Mouse (Mus musculus) cortical plate, adult 2 months (tissue): ENCODE data around the gene Nrxn3. TPM values are rescaled to one million over a fixed set of nuclear protein-coding genes. Genes with fewer than 3 reads are reported as not detected.

Experiments
- H3K27ac ChIP-seq: fragments of 200-500 bp; 2 replicates; pipeline ENCODE4 v1.5.1; 2012; ENCODE audit warnings: low read length, control low read depth, inconsistent platforms; ENCODE audit not compliant: insufficient read depth
- H3K4me1 ChIP-seq: fragments of 200-500 bp; 2 replicates; pipeline ENCODE4 v1.6.1; 2011; ENCODE audit warnings: low read length; ENCODE audit not compliant: control insufficient read depth, insufficient read depth
- H3K4me3 ChIP-seq: fragments of 200-500 bp; 2 replicates; pipeline ENCODE4 v1.5.1; 2011; ENCODE audit warnings: mild to moderate bottlenecking, low read length, control low read depth; ENCODE audit not compliant: insufficient read depth
- CTCF ChIP-seq: fragments of 200-500 bp; IDR thresholded peaks from 2 replicates; pipeline ENCODE4 v1.5.1; 2011; ENCODE audit warnings: mild to moderate bottlenecking, control low read depth, low read length; ENCODE audit not compliant: insufficient read depth; ENCODE audit errors: extremely low read depth
- POLR2A ChIP-seq: fragments of 200-500 bp; IDR thresholded peaks from 2 replicates; pipeline ENCODE4 v1.6.1; 2011; ENCODE audit warnings: mild to moderate bottlenecking, low read length, control low read depth; ENCODE audit not compliant: insufficient read depth; ENCODE audit errors: extremely low read depth
- polyA plus RNA-seq: library from polyadenylated mRNA; depleted of rRNA; stranded (reverse); fragments of >200 nt; gene quantifications from 2 replicates; pipeline ENCODE4 v1.2.3, GENCODE M21; 2012

The Nrxn3 gene
- polyA plus RNA-seq, 1 experiment: 70.2 TPM

DNA sequence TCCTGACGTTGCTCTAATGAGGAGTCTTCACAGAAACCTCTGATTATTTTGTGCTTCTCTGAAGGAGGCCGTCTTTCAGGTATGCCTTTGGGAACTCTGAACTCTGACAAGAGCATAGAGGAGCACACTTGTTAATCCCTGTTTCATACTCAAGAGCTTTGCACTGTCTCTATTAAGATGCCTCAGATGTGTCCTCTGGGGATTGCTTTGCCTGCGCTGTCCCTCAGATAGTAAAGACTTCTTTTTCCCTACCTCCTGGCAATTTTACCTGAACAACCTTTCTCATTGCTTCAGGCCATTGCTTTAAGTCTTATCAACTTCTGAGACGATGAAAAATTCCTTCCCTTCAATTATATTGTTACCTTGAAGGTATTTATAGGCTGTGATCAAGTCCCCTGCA, 1272.7 kb downstream of the Nrxn3 start:
- Histone ChIP-seq H3K4me3 (no peak overlapping the region), H3K27ac (no peak overlapping the region), H3K4me1 (no peaks in the 10 kb centered on the region)
- TF ChIP-seq POLR2A: no peak
- TF ChIP-seq CTCF: no peak

DNA sequence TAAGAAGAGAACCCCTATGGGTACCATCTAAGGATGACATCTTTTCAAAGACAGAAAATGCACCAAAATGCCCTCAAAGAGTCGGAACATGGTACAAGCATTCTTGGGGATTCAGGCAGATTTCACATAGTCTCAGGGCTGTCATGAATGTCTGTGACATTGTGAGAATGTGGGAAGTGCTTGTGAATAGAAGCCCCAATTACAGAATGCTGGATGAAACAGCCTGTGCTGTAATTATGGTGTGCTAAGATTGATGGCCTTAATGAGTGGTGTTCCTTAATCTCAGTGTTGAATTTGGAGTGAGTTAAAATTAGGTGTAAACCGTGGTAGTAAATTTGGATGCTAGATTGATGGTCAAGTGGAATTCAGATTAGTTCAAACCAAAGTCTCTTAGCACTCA, 1287.6 kb downstream of the Nrxn3 start:
- Histone ChIP-seq H3K27ac (no peak overlapping the region), H3K4me3 (no peak overlapping the region), H3K4me1 (no peaks in the 10 kb centered on the region; the same call in 1 of the 2 replicates)
- TF ChIP-seq CTCF: no peak
- no peak for TF ChIP-seq POLR2A

DNA sequence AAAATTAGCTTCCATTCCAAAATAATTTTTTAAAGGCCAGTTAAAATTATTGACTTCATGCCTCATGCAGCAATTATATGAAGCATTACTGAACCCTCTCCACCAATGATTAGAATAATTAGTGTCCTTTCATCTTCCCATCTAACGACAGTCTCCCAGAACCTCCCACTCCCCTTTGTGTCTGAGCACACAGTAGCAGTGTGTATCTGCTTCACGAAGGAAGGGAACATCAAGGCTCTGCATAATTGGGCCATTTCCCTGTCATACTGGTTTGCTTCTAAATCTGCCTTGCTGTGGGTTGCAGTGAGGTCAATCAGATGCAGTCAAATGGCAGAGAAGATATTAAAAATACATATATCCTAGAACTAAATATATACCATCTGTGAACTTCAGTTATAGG, 1291.3 kb downstream of the Nrxn3 start:
- TF ChIP-seq POLR2A (no peak), CTCF (no peak)
- Histone ChIP-seq H3K4me1 (no peaks in the 10 kb centered on the region; the same call in 1 of the 2 replicates), H3K4me3 (no peak overlapping the region), H3K27ac (no peak overlapping the region)

DNA sequence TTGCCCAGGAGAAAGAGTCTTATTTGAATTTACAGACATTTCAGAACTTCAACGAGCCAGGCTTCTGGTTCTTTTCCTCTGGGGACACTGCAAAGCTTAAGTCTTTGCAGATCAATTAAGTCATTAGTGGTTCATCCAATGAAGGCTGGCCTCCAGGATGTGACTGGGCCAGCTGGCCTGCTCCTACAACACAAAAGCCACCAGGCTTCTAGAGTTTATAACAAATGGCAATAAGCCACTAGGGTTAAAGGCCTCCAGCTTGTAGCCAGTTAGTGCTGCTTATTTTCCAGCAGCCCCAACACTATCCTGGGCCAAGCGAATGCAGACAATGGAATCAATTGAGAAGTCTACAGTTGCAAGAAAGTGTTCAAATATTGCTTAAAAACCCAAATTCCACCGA, 1304.3 kb downstream of the Nrxn3 start:
- Histone ChIP-seq H3K4me1 (no peaks in the 10 kb centered on the region), H3K27ac (no peak overlapping the region), H3K4me3 (no peak overlapping the region)
- TF ChIP-seq CTCF (no peak), POLR2A (no peak)

DNA sequence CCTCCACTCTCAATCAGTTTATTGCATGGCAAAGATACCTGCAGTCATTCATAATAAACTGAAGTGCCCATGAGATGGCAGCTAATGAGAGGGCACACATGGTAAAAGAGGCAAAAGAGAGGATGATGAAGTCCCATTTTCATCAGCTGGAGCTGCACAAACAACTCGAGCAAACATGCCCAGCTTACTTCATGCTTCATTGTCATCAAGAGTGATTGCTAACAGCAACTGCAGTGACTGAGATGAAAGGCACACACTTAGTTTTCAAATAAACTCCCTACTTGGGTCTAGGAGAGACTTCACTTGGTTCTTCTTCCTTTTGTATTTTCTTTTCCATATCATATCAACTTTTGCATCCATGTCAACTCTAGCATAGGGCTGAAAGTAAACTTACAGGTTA, 1318.4 kb downstream of the Nrxn3 start:
- no peak overlapping the region for H3K27ac ChIP-seq
- TF ChIP-seq POLR2A (no peak), CTCF (no peak)
- H3K4me1 ChIP-seq: no peaks in the 10 kb centered on the region
- no peak overlapping the region for H3K4me3 ChIP-seq

DNA sequence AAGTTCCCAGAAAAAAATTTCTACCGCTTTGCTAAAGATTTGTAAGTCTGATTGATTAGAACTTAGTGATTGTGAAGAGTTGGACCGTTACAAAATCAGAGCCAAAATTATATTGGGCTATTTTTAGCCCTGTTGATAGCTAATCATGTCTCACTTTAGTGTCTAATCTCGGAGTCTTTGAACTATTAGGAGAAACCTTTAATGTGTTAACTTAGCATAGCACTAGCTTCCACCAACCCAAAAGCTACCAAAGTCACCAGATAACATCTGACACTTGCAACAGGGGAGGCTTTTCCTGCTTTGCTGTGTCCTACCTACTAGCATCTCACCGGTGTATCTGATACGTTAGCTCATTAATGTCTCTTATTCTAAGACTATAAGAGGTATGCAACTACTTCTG, 1333.6 kb downstream of the Nrxn3 start:
- no peak for TF ChIP-seq POLR2A
- TF ChIP-seq CTCF: no peak
- Histone ChIP-seq H3K27ac (no peak overlapping the region), H3K4me3 (no peak overlapping the region), H3K4me1 (peaks cover 2% of the 10 kb centered on the region; the same call in 1 of the 2 replicates)

DNA sequence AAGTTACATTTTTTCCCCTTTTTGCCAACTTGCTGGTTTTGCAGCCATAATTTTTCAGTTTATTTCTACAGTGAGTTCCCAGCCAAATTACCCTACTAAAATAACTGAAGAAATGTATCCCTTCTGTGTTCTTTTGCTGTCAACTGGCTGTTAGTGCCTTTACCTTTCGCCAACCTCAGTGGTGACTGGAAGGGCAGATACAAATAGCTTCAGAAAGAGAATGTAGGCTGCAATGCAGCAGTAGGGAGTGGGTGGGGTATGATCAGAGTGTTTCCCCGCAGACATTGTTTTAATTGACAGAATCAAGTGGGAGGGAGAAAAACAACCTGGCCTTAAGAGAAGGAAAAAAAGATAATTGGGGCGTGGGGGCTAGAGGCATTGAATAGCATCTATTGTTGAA, 1337.1 kb downstream of the Nrxn3 start:
- no peak for TF ChIP-seq POLR2A
- no peak overlapping the region for H3K4me3 ChIP-seq
- no peak overlapping the region for H3K27ac ChIP-seq
- H3K4me1 ChIP-seq: peaks cover 3% of the 10 kb centered on the region; the same call in 1 of the 2 replicates

DNA sequence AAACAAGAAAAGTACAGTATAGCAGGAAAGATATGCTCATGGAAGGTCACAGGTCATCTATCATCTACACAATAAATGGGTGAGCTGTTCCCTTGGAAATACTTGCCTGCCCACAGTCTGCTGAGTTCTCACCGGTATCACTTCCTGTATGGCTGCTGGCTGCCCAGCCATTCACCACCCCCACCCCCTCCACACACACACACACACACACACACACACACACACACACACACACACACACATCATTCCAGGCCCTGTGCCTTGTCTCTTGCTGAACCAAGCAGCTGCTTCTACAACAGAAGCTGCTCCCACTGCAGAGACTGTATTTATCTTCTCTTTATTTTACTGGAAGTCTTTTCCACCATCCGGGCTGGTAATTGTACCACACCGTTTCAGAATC, 1338.6 kb downstream of the Nrxn3 start:
- Histone ChIP-seq H3K4me3 (no peak overlapping the region), H3K4me1 (peaks cover 3% of the 10 kb centered on the region; the same call in 1 of the 2 replicates), H3K27ac (no peak overlapping the region; the same call in 1 of the 2 replicates)
- TF ChIP-seq CTCF: no peak
- no peak for TF ChIP-seq POLR2A

DNA sequence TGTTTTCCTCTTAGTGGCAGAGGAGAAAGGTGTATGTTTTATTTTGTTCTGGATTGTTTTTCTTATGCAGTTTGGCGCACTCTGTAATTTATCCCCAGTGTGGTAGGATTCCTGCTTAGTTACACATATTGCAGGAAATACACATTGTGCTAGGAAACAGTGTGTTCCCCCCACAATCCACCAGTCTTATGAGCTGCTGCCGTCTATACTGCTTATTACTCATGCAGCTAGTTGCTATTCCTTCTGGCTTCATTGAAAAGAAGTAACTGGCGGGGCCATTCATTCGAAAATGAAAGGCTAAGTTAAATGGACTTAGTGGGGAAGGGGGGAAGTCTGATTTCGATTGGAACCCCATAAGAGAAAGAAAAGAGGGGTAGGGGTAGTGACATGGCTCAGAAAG, 1339.5 kb downstream of the Nrxn3 start:
- H3K4me1 ChIP-seq: peaks cover 3% of the 10 kb centered on the region; the same call in 1 of the 2 replicates

DNA sequence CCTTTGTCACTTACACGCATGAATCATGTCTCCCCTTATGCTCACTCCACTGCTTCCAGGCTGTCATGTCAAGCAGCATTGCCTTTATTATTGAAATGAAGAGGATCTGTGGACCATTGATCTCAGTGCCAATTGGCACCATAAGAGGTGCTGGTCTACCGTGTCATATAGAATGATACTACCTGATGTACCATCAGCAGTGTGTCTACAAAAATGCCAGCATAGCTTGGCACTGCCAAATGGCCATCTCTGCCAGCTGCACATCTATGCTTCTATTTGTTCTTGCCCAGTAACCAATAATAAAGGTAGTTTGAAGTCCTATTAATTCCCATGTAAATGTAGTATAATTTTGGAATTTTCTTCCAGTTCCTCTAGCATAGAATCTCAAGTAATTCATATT, 1340.8 kb downstream of the Nrxn3 start:
- TF ChIP-seq POLR2A: no peak
- no peak for TF ChIP-seq CTCF
- Histone ChIP-seq H3K27ac (no peak overlapping the region), H3K4me3 (no peak overlapping the region)

More for the DNA sequence above, 1339.5 kb downstream of the Nrxn3 start:
- no peak for TF ChIP-seq POLR2A
- TF ChIP-seq CTCF: no peak
- Histone ChIP-seq H3K4me3 (no peak overlapping the region), H3K27ac (no peak overlapping the region)

More for the DNA sequence above, 1340.8 kb downstream of the Nrxn3 start:
- peaks cover 3% of the 10 kb centered on the region; the same call in 1 of the 2 replicates for H3K4me1 ChIP-seq
